Mouse (Mus musculus) forebrain, embryonic 13.5 days (tissue): ENCODE results near the gene Gm10577. TPM values are rescaled to one million over a fixed set of nuclear protein-coding genes. Genes with fewer than 3 reads are reported as not detected.
A peak's percentile ranks its signal among the peaks of the same experiment; 100 is the strongest.

Source experiments
- ATAC-seq: fragments of 200-750 bp; cut with Nextera tagmentation; 2 replicates; pipeline ENCODE4 v1.8.0; 2017
- H3K27ac ChIP-seq: fragments of 300-500 bp; sonication (generic); 2 replicates; pipeline ENCODE4 v1.5.1; 2015; ENCODE audit warnings: inconsistent platforms, mild to moderate bottlenecking, moderate library complexity
- H3K27me3 ChIP-seq: fragments of 300-500 bp; sonication (generic); 2 replicates; pipeline ENCODE4 v1.6.1; 2015; ENCODE audit warnings: mild to moderate bottlenecking, inconsistent platforms
- H3K36me3 ChIP-seq: fragments of 300-500 bp; sonication (generic); 2 replicates; pipeline ENCODE4 v1.6.1; 2015; ENCODE audit warnings: mild to moderate bottlenecking, inconsistent platforms; ENCODE audit not compliant: poor library complexity, severe bottlenecking
- H3K4me1 ChIP-seq: fragments of 300-500 bp; sonication (generic); 2 replicates; pipeline ENCODE4 v1.6.1; 2015; ENCODE audit warnings: inconsistent platforms
- H3K4me2 ChIP-seq: fragments of 300-500 bp; sonication (generic); 2 replicates; pipeline ENCODE4 v1.6.1; 2015; ENCODE audit warnings: inconsistent platforms, mild to moderate bottlenecking, moderate library complexity
- H3K4me3 ChIP-seq: fragments of 300-500 bp; sonication (generic); 2 replicates; pipeline ENCODE4 v1.5.1; 2015; ENCODE audit warnings: mild to moderate bottlenecking, inconsistent platforms
- H3K9ac ChIP-seq: fragments of 300-500 bp; sonication (generic); 2 replicates; pipeline ENCODE4 v1.6.1; 2015; ENCODE audit warnings: mild to moderate bottlenecking, inconsistent platforms
- H3K9me3 ChIP-seq: fragments of 300-500 bp; sonication (generic); replicated peaks from 2 replicates; pipeline ENCODE4 v1.6.1; 2016; ENCODE audit warnings: inconsistent platforms
- WGBS: fragments of 180-500 bp; shearing (Covaris S2); methylation state at CpG from one replicate; pipeline ENCODE4 v1.1.7; 2015; 5-methylcytosine and 5-hydroxymethylcytosine counted together
- polyA plus RNA-seq: library from polyadenylated mRNA; unstranded; fragments of >200 nt; fragmentation: Nextera tagmentation; extraction: Ambion mirVana; gene quantifications from 2 replicates; pipeline ENCODE4 v1.2.1, GENCODE M21; 2015

Gene Gm10577
- polyA plus RNA-seq, result not detected in 2 replicates

DNA sequence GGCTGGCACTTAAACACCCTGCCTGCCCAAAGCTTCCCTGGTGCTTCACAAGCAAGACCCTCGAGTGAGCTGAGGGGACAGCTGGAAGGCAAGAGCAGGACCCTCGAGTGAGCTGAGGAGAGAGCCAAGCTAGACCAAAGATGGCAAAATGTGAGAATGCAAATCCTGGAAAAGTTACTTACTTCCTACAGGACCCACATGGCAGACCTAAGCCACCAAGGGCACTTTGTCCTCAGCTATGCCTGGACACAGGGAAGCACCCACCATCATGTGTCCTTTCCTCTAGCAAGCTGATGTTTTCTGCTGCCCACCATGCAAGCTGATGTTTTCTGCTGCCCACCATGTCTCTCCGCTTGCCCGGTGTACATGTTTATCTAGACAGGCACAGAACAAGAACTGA lies at the start of gene Gm10577:
Gm10577 (minus strand) TSS at position 101 of the 400 bp plus-strand sequence.
- H3K36me3 ChIP-seq, result no peaks in the 10 kb centered on the region
- peaks cover 12% of the 10 kb centered on the region for H3K9me3 ChIP-seq
- H3K4me3 ChIP-seq, result no peak within 1 kb of the TSS
- no peaks in the 10 kb centered on the region for H3K4me1 ChIP-seq
- WGBS, result 84% methylated on average over 4 of the region's 4 CpGs
- H3K9ac ChIP-seq, result no peak within 1 kb of the TSS
- no peak within 1 kb of the TSS for H3K27ac ChIP-seq
- no peak within 1 kb of the TSS for H3K4me2 ChIP-seq
- no peaks in the 10 kb centered on the region for H3K27me3 ChIP-seq
- ATAC-seq, result no peak

DNA sequence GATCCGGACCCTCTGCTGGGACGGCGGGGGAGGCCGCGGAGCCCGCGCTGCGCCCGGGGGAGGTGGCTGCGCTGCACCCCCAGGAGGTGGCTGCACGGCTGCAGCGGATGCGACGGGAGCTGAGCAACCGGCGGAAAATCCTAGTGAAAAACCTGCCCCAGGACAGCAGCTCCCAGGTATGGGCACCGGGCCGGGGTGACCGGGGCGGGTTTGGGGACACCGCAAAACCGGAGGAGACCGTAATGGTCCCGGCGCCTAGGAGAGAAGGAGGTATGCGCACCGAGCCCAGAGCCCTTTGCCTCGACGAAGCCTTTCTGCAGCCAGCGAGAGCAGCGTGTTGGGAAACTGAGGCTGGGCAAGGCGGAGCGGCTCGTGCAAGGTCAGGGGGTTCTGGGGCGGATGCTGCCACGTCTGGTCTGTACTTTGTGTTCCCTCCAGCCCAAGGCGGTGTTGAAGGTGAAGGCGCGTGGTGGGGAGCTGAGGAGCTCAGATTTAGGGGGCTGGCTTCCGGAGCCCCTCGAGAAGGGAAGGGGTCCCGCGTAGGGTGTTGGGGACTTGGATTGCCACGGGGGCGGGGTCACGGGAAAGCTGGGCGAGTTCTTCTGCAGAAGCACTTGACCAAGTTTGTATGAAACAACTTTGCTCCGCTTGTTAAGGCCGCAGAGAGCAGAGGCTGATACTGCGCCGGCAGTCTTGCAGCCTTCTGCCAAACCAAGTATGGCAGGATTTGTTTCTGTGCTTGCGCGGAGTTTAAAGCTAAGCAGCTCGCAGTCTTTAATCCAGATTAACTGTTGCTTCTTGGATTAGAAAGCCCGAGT lies 48.9 kb upstream of the Gm10577 start:
- peak; percentile 80 for ATAC-seq

DNA sequence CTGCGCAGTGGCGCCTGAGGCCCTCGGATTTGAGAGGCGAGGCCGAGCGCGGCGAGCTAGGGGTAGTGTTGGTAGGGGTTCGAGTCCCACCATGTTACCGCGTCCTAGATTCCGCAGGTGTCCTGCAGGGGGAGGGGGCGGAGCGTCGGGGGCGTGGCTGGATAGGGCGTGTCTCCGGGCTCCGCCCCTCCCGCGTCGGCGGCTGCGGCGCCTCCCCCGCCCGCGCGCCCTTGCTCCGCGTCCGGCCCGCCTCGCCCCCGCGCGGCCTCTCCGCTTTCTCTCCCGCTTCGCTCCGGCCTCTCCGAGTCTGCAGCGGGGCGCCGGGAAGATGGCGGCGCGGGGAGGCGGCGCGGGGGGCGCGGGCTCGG lies 48.3 kb upstream of the Gm10577 start, which contains the start of gene Raver2:
Raver2 (plus strand) TSS at position 198 of the 368 bp plus-strand sequence.
- H3K9ac ChIP-seq, result peak within 1 kb of the TSS; percentile 80
- H3K4me3 ChIP-seq, result peak within 1 kb of the TSS; percentile 74
- H3K36me3 ChIP-seq, result no peaks in the 10 kb centered on the region
- H3K27me3 ChIP-seq, result peaks cover 5% of the 10 kb centered on the region; the same call in 1 of the 2 replicates
- H3K9me3 ChIP-seq, result no peaks in the 10 kb centered on the region
- no peak within 1 kb of the TSS for H3K27ac ChIP-seq
- ATAC-seq, result peak; percentile 83
- peaks cover 12% of the 10 kb centered on the region for H3K4me1 ChIP-seq
- peak within 1 kb of the TSS; percentile 91 for H3K4me2 ChIP-seq
- WGBS, result under 1% methylated on average over 40 of the region's 54 CpGs

More for the DNA sequence above, 48.9 kb upstream of the Gm10577 start:
- H3K4me2 ChIP-seq, result peak overlapping the region; percentile 91
- peak overlapping the region; percentile 80 for H3K9ac ChIP-seq
- under 1% methylated on average over 55 of the region's 55 CpGs for WGBS
- H3K4me3 ChIP-seq, result peak overlapping the region; percentile 74
- H3K27me3 ChIP-seq, result peaks cover 5% of the 10 kb centered on the region; the same call in 1 of the 2 replicates
- H3K9me3 ChIP-seq, result no peaks in the 10 kb centered on the region
- no peaks in the 10 kb centered on the region for H3K36me3 ChIP-seq
- peaks cover 12% of the 10 kb centered on the region for H3K4me1 ChIP-seq
- no peak overlapping the region for H3K27ac ChIP-seq

DNA sequence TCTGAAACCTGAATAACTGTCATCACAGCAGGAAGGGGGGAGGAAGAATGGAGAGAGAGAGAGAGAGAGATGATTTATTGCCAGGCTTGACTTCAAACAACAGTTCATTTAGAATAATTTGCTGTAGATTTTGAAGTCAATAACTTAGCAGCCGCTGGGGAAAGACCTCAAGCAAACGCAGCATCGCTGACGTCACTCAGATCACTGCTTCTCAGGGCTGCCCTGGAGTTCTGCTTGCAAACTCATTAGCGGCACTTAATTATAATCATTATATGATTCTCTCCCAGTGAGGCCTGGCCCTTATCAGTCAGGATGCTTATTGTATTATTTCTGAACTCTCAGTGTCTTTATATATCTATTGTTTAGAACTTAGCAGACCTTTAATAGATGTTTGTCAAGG lies 45.9 kb upstream of the Gm10577 start:
- H3K27me3 ChIP-seq, result peaks cover 5% of the 10 kb centered on the region; the same call in 1 of the 2 replicates
- no peak overlapping the region for H3K4me3 ChIP-seq
- no peak overlapping the region for H3K9ac ChIP-seq
- H3K4me2 ChIP-seq, result no peak overlapping the region
- H3K4me1 ChIP-seq, result peaks cover 12% of the 10 kb centered on the region
- H3K36me3 ChIP-seq, result no peaks in the 10 kb centered on the region
- H3K9me3 ChIP-seq, result no peaks in the 10 kb centered on the region
- no peak for ATAC-seq
- 26% methylated on average over 5 of the region's 5 CpGs for WGBS
- H3K27ac ChIP-seq, result no peak overlapping the region

DNA sequence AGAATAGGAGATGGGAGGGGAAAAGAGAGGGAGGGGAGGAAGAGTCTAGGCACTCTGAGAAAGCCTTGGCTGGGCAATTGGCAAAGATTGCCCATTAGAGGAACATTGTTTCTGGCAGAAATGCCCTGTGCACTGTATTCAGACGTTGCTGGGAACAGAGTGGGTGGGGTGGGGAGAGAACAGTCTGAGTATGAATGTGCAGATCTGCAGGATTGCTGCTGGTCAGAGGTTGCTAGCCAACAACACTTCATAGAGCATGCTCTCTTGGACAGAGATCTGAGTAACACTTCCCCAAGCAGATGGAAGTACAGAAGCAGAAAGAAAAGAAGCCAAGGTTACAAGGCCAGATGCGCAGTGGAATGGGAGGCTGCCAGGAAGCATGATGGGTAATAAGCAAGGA lies 41.6 kb upstream of the Gm10577 start:
- peaks cover 3% of the 10 kb centered on the region; the same call in 1 of the 2 replicates for H3K4me1 ChIP-seq
- H3K9me3 ChIP-seq, result no peaks in the 10 kb centered on the region
- H3K4me3 ChIP-seq, result no peak overlapping the region
- H3K27ac ChIP-seq, result no peak overlapping the region
- 73% methylated on average over 2 of the region's 2 CpGs for WGBS
- ATAC-seq, result no peak
- no peak overlapping the region for H3K4me2 ChIP-seq
- H3K27me3 ChIP-seq, result no peaks in the 10 kb centered on the region
- no peak overlapping the region for H3K9ac ChIP-seq
- no peaks in the 10 kb centered on the region for H3K36me3 ChIP-seq

DNA sequence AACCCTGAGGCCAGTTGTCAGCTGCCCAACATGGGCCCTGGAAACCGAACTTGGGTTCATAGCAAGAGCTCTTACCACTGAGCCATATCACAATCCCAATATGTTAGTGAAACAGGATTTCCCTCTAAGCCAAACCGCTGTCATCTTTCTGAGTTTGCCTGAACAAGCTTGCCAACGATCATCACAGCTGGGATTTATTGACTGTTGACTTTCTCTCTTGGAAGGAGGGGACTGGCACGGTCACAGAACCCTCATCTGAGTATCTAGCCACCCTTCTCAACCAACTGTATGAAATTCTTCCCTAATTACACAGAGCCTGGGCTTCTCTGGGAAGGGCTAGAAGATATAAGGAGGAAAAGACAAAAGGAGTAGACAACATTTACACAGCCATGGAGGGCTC lies 26.1 kb upstream of the Gm10577 start:
- WGBS, result 80% methylated on average over 4 of the region's 4 CpGs
- Histone ChIP-seq H3K4me2 (no peak overlapping the region), H3K36me3 (no peaks in the 10 kb centered on the region), H3K27ac (no peak overlapping the region), H3K4me3 (no peak overlapping the region), H3K9me3 (no peaks in the 10 kb centered on the region), H3K9ac (no peak overlapping the region), H3K4me1 (no peaks in the 10 kb centered on the region), H3K27me3 (no peaks in the 10 kb centered on the region)
- no peak for ATAC-seq

DNA sequence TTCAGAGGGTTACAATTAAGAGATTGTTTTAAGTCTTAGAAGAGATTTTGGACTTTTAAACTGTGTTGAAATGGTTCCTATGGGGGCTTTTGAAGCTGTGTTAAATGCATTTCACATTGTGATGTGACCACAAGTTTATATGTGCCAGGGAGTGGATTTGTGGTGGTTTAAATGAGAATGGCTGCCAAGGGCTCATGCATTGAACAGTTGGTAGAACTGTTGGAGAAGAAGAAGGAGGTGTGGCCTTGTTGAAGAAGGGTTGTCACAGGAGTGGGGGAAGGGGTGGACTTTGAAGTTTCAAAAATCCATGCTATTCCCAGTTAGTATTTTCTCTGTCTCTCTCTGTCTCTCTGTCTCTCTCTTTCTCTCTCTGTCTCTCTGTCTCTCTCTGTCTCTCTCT lies 23.7 kb upstream of the Gm10577 start:
- Histone ChIP-seq H3K9ac (no peak overlapping the region), H3K36me3 (no peaks in the 10 kb centered on the region), H3K4me3 (no peak overlapping the region), H3K27ac (no peak overlapping the region), H3K4me2 (no peak overlapping the region), H3K27me3 (no peaks in the 10 kb centered on the region), H3K9me3 (no peaks in the 10 kb centered on the region), H3K4me1 (no peaks in the 10 kb centered on the region)
- no peak for ATAC-seq

DNA sequence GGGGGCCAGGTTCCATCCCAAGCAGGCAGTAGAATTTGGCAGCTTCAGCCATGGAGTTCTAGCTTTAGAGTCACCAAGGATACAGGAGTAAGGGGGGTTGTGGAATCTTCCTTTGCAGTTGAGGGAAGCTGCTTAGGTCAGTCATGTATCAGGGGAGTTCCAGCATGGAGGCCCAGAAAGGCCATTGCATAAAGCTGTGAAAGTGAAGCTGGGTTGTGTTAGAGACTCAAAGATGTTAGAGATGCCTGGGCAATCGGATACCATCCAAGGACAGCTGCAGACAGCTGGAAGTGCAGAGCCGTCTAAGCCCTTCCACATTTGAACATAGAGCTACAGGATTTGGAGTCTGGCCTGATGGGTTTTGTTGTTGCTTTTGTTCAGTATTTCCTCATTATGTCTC lies 23.2 kb upstream of the Gm10577 start:
- Histone ChIP-seq H3K9ac (no peak overlapping the region), H3K27me3 (no peaks in the 10 kb centered on the region), H3K36me3 (no peaks in the 10 kb centered on the region), H3K4me3 (no peak overlapping the region), H3K27ac (no peak overlapping the region), H3K9me3 (no peaks in the 10 kb centered on the region), H3K4me2 (no peak overlapping the region), H3K4me1 (no peaks in the 10 kb centered on the region)
- ATAC-seq, result no peak
- WGBS, result 83% methylated on average over 2 of the region's 2 CpGs

DNA sequence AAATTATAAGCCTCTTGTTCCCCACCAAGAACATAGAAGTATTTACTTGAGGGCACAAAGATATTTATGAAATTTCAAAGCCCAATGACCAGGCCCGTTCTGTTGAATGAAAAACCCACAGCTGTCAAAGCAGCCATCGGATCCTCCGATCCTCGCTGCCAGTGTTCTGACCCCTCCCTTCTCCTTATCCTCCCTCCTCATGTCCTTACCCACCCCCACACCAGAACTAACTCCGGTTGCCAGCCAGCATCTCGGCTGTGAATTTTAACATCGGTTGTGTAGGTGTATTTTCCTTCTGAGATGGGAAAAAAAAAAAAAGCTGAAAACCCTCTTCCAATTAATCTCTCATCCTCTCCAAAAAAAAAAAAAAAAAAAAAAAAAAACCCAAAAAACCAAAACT lies 16.7 kb upstream of the Gm10577 start:
- no peak overlapping the region for H3K27ac ChIP-seq
- no peaks in the 10 kb centered on the region for H3K36me3 ChIP-seq

DNA sequence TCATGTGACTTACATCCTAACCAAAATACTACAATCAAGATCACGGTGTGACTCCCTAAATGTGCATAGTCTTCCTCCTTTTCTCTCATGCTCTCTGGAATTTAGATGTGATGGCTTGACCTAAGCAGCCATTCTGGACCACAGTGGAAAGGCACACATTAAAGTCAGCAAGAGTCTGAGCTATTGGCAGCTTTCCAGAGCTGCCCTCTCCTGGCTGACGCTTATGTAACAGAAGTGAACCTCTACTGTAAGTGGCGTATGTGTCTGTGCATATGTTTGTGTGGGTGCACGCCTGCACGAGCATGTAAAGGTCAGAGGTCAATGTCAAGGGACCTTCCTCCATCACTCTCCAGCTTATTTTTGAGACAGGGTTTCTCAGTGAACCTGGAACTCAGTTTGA lies 14.6 kb upstream of the Gm10577 start:
- no peaks in the 10 kb centered on the region for H3K27me3 ChIP-seq
- no peaks in the 10 kb centered on the region for H3K36me3 ChIP-seq
- no peak overlapping the region for H3K4me2 ChIP-seq
- H3K4me3 ChIP-seq, result no peak overlapping the region
- ATAC-seq, result no peak
- H3K27ac ChIP-seq, result no peak overlapping the region
- no peak overlapping the region for H3K9ac ChIP-seq
- no peaks in the 10 kb centered on the region for H3K9me3 ChIP-seq
- no peaks in the 10 kb centered on the region for H3K4me1 ChIP-seq
- WGBS, result 78% methylated on average over 5 of the region's 5 CpGs

More for the DNA sequence above, 16.7 kb upstream of the Gm10577 start:
- no peak overlapping the region for H3K4me2 ChIP-seq
- 66% methylated on average over 7 of the region's 7 CpGs for WGBS
- no peak overlapping the region for H3K9ac ChIP-seq
- H3K27me3 ChIP-seq, result no peaks in the 10 kb centered on the region
- no peaks in the 10 kb centered on the region for H3K4me1 ChIP-seq
- ATAC-seq, result no peak
- H3K4me3 ChIP-seq, result no peak overlapping the region
- no peaks in the 10 kb centered on the region for H3K9me3 ChIP-seq

DNA sequence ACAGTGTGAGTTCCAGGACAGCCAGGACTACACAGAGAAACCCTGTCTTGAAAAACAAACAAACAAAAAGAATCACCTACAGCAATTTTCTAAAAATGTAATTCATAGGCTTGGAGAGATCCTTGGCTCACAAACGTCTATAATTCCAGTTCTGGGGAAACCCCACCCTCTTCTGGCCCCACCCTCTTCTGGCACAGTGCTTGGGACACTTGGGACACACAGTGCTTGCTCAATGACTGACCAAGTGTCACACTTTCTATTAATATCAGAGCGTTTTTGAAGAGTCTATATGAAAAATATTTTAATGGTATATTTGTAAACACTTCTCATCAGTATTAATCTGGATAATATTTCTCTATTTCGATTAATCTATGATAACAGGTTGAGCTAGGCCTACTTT lies 12.6 kb upstream of the Gm10577 start:
- H3K4me3 ChIP-seq, result no peak overlapping the region
- H3K4me2 ChIP-seq, result no peak overlapping the region
- no peaks in the 10 kb centered on the region for H3K4me1 ChIP-seq
- no peaks in the 10 kb centered on the region for H3K27me3 ChIP-seq
- ATAC-seq, result no peak
- H3K9ac ChIP-seq, result no peak overlapping the region
- H3K27ac ChIP-seq, result no peak overlapping the region
- 78% methylated on average over 3 of the region's 3 CpGs for WGBS
- no peaks in the 10 kb centered on the region for H3K9me3 ChIP-seq
- no peaks in the 10 kb centered on the region for H3K36me3 ChIP-seq

DNA sequence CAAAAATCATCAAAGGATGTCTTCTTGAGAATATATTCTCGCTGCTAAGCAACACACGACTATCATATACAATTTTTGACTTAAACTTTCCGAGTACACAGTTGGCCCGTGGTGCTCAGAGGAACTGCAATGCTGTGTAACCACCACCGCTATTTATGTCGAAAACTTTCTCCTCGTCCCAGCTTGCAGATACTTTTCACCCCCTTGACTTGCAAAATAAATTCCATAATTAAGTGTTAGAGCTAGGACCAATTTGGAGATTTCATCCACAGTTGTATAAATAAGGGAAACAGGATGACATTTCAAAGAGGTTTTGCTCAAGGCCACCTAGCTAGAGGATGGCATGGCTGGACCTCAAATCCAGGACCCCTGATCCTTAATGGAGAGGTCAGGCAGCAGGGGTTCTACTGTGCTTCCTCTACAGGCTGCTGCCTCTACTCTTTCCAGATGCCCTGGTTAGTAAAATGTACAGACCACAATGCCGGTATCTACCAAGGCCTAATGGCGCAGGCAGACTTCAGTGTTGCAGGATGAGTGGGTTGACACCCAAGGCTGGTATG lies 7.4 kb upstream of the Gm10577 start:
- H3K27ac ChIP-seq, result no peak overlapping the region
- WGBS, result 93% methylated on average over 9 of the region's 9 CpGs

More for the DNA sequence above, 7.4 kb upstream of the Gm10577 start:
- Histone ChIP-seq H3K4me1 (0 out of 2 replicates have a peak, but pooled peaks cover 7% of the 10 kb centered on the region), H3K27me3 (no peaks in the 10 kb centered on the region), H3K4me3 (no peak overlapping the region), H3K4me2 (no peak overlapping the region), H3K9ac (no peak overlapping the region), H3K36me3 (no peaks in the 10 kb centered on the region), H3K9me3 (peaks cover 6% of the 10 kb centered on the region)
- ATAC-seq, result no peak
